Mouse (Mus musculus) midbrain, postnatal 0 days (tissue): ENCODE measurements around the gene Klf2. TPM values are rescaled to one million over a fixed set of nuclear protein-coding genes. Genes with fewer than 3 reads are reported as not detected.

Experiments used
- ATAC-seq: fragments of 200-750 bp; cut with Nextera tagmentation; 2 replicates; pipeline ENCODE4 v1.8.0; 2017; ENCODE audit warnings: moderate number of reproducible peaks, mild to moderate bottlenecking, moderate TSS enrichment, moderate library complexity; ENCODE audit not compliant: low FRiP score
- DNase-seq: peaks from one replicate; pipeline ENCODE4 v3.0.0-alpha.2; 2015; ENCODE audit warnings: low spot score
- H3K27ac ChIP-seq: fragments of 300-500 bp; sonication (generic); 2 replicates; pipeline ENCODE4 v1.5.1; 2014; ENCODE audit warnings: low read depth, mild to moderate bottlenecking, low read length, mixed read lengths
- H3K27me3 ChIP-seq: fragments of 300-500 bp; sonication (generic); 2 replicates; pipeline ENCODE4 v1.6.1; 2014; ENCODE audit warnings: low read length, control low read depth, mixed read lengths; ENCODE audit not compliant: insufficient read depth
- H3K36me3 ChIP-seq: fragments of 300-500 bp; sonication (generic); 2 replicates; pipeline ENCODE4 v1.6.1; 2014; ENCODE audit warnings: low read length, control low read depth, mixed read lengths; ENCODE audit not compliant: insufficient read depth
- H3K4me1 ChIP-seq: fragments of 300-500 bp; sonication (generic); 2 replicates; pipeline ENCODE4 v1.6.1; 2014; ENCODE audit warnings: mild to moderate bottlenecking, control low read depth, antibody characterized with exemption, low read length, mixed read lengths; ENCODE audit not compliant: insufficient read depth
- H3K4me2 ChIP-seq: fragments of 300-500 bp; sonication (generic); 2 replicates; pipeline ENCODE4 v1.6.1; 2014; ENCODE audit warnings: low read depth, mild to moderate bottlenecking, low read length, mixed read lengths; ENCODE audit not compliant: poor library complexity, severe bottlenecking
- H3K4me3 ChIP-seq: fragments of 300-500 bp; sonication (generic); 2 replicates; pipeline ENCODE4 v1.5.1; 2014; ENCODE audit warnings: low read depth, mild to moderate bottlenecking, low read length, moderate library complexity
- H3K9ac ChIP-seq: fragments of 300-500 bp; sonication (generic); replicated peaks from 2 replicates; pipeline ENCODE4 v1.6.1; 2014; ENCODE audit warnings: mild to moderate bottlenecking, low read length, moderate library complexity, mixed read lengths; ENCODE audit not compliant: poor library complexity, severe bottlenecking
- H3K9me3 ChIP-seq: fragments of 300-500 bp; sonication (generic); 2 replicates; pipeline ENCODE4 v1.6.1; 2016; ENCODE audit warnings: low read length, control low read depth
- CTCF ChIP-seq: IDR thresholded peaks from 2 replicates; pipeline ENCODE4 v1.5.1; 2016; ENCODE audit warnings: antibody characterized with exemption, mild to moderate bottlenecking
- WGBS: fragments of 180-500 bp; shearing (Covaris S2); extraction: QIAGEN DNeasy Blood & Tissue Kit; methylation state at CpG from one replicate; pipeline ENCODE4 v1.1.7; 2014; 5-methylcytosine and 5-hydroxymethylcytosine counted together
- polyA plus RNA-seq: library from polyadenylated mRNA; unstranded; fragments of >200 nt; fragmentation: Nextera tagmentation; extraction: Ambion mirVana; gene quantifications from 2 replicates; pipeline ENCODE4 v1.2.1, GENCODE M21; 2015
- total RNA-seq: library from RNA; depleted of rRNA; stranded (reverse); fragments of >200 nt; gene quantifications from 2 replicates; pipeline ENCODE4 v1.2.3, GENCODE M21; 2014

Gene Klf2
- total and polyA plus RNA-seq, 2 experiments from 2014 or later = 7.8 to 10.5 TPM

- DNase-seq (no peak), ATAC-seq (no peak)
- no peaks in the 10 kb centered on the region for H3K4me1 ChIP-seq
- TF ChIP-seq CTCF = no peak
- no peaks in the 10 kb centered on the region for H3K27me3 ChIP-seq
- no peak overlapping the region for H3K4me2 ChIP-seq
- no peaks in the 10 kb centered on the region for H3K9me3 ChIP-seq
- 81% methylated on average over 2 of the region's 2 CpGs for WGBS
- no peak overlapping the region for H3K27ac ChIP-seq
- H3K4me3 ChIP-seq = no peak overlapping the region
- H3K36me3 ChIP-seq = no peaks in the 10 kb centered on the region
- H3K9ac ChIP-seq = no peak overlapping the region
These were observed 27.7 kb upstream of the Klf2 start for GRCm38 (mm10) chr8:72291104-72291503.

- no peak for TF ChIP-seq CTCF
- Histone ChIP-seq H3K27ac (no peak overlapping the region), H3K36me3 (no peaks in the 10 kb centered on the region), H3K27me3 (no peaks in the 10 kb centered on the region), H3K9me3 (no peaks in the 10 kb centered on the region), H3K4me2 (no peak overlapping the region), H3K9ac (no peak overlapping the region), H3K4me1 (no peaks in the 10 kb centered on the region), H3K4me3 (no peak overlapping the region)
- ATAC-seq = no peak
- DNase-seq = no peak
These were observed 25.5 kb upstream of the Klf2 start for GRCm38 (mm10) chr8:72293309-72293708.

GRCm38 (mm10) chr8:72295125-72295524 is 23.7 kb upstream of the Klf2 start:
- no peak overlapping the region for H3K4me2 ChIP-seq
- 69% methylated on average over 3 of the region's 3 CpGs for WGBS

GRCm38 (mm10) chr8:72295679-72296078 is 23.2 kb upstream of the Klf2 start:
- WGBS = 56% methylated on average over 8 of the region's 8 CpGs
- Histone ChIP-seq H3K27me3 (no peaks in the 10 kb centered on the region), H3K4me1 (no peaks in the 10 kb centered on the region), H3K4me3 (no peak overlapping the region), H3K9ac (no peak overlapping the region), H3K4me2 (no peak overlapping the region), H3K36me3 (no peaks in the 10 kb centered on the region), H3K27ac (0 out of 2 replicates have a peak overlapping the region, but pooled peaks have one; percentile 7), H3K9me3 (no peaks in the 10 kb centered on the region)
- no peak for TF ChIP-seq CTCF
- ATAC-seq (peak; percentile 44; the same call in 1 of the 2 replicates), DNase-seq (peak; percentile 73)

More at GRCm38 (mm10) chr8:72295125-72295524, 23.7 kb upstream of the Klf2 start:
- TF ChIP-seq CTCF = no peak
- Histone ChIP-seq H3K9me3 (no peaks in the 10 kb centered on the region), H3K4me1 (no peaks in the 10 kb centered on the region), H3K4me3 (no peak overlapping the region), H3K27me3 (no peaks in the 10 kb centered on the region), H3K9ac (no peak overlapping the region), H3K36me3 (no peaks in the 10 kb centered on the region), H3K27ac (no peak overlapping the region)
- no peak for ATAC-seq
- no peak for DNase-seq

- no peak overlapping the region for H3K27ac ChIP-seq
- H3K36me3 ChIP-seq = no peaks in the 10 kb centered on the region
- H3K4me1 ChIP-seq = no peaks in the 10 kb centered on the region
- no peak overlapping the region for H3K4me2 ChIP-seq
- no peaks in the 10 kb centered on the region for H3K9me3 ChIP-seq
- H3K27me3 ChIP-seq = no peaks in the 10 kb centered on the region
- 93% methylated on average over 7 of the region's 8 CpGs for WGBS
- ATAC-seq (no peak), DNase-seq (no peak)
- H3K9ac ChIP-seq = no peak overlapping the region
- TF ChIP-seq CTCF = no peak
- no peak overlapping the region for H3K4me3 ChIP-seq
These were observed 22.3 kb upstream of the Klf2 start for GRCm38 (mm10) chr8:72296561-72296960.

- DNase-seq = no peak
- no peak for TF ChIP-seq CTCF
- Histone ChIP-seq H3K9me3 (no peaks in the 10 kb centered on the region), H3K36me3 (no peaks in the 10 kb centered on the region), H3K4me1 (no peaks in the 10 kb centered on the region), H3K4me3 (no peak overlapping the region), H3K4me2 (no peak overlapping the region), H3K27me3 (no peaks in the 10 kb centered on the region), H3K27ac (no peak overlapping the region), H3K9ac (no peak overlapping the region)
- ATAC-seq = no peak
- 86% methylated on average over 1 of the region's 1 CpGs for WGBS
These were observed 19.9 kb upstream of the Klf2 start for GRCm38 (mm10) chr8:72298928-72299327.
